Mouse (Mus musculus) heart, embryonic 15.5 days (tissue): ENCODE results near the gene Snap25. TPM values are rescaled to one million over a fixed set of nuclear protein-coding genes. Genes with fewer than 3 reads are reported as not detected.

Source experiments
- ATAC-seq: fragments of 200-750 bp; cut with Nextera tagmentation; replicated peaks from 2 replicates; pipeline ENCODE4 v1.8.0; 2017; ENCODE audit warnings: low read depth, moderate TSS enrichment; ENCODE audit not compliant: insufficient number of reproducible peaks, insufficient read depth, low FRiP score
- H3K27ac ChIP-seq: fragments of 300-500 bp; sonication (generic); 2 replicates; pipeline ENCODE4 v1.5.1; 2015; ENCODE audit warnings: mild to moderate bottlenecking, inconsistent platforms
- H3K27me3 ChIP-seq: fragments of 300-500 bp; sonication (generic); 2 replicates; pipeline ENCODE4 v1.6.1; 2015; ENCODE audit warnings: inconsistent platforms
- H3K36me3 ChIP-seq: fragments of 300-500 bp; sonication (generic); 2 replicates; pipeline ENCODE4 v1.6.1; 2015; ENCODE audit warnings: mild to moderate bottlenecking, inconsistent platforms
- H3K4me1 ChIP-seq: fragments of 300-500 bp; sonication (generic); replicated peaks from 2 replicates; pipeline ENCODE4 v1.6.1; 2015; ENCODE audit warnings: inconsistent platforms
- H3K4me2 ChIP-seq: fragments of 300-500 bp; sonication (generic); 2 replicates; pipeline ENCODE4 v1.6.1; 2015; ENCODE audit warnings: inconsistent platforms, mild to moderate bottlenecking, moderate library complexity
- H3K4me3 ChIP-seq: fragments of 300-500 bp; sonication (generic); 2 replicates; pipeline ENCODE4 v1.5.1; 2015; ENCODE audit warnings: mild to moderate bottlenecking, inconsistent platforms
- H3K9ac ChIP-seq: fragments of 300-500 bp; sonication (generic); 2 replicates; pipeline ENCODE4 v1.6.1; 2015; ENCODE audit warnings: mild to moderate bottlenecking, inconsistent platforms
- H3K9me3 ChIP-seq: fragments of 300-500 bp; sonication (generic); replicated peaks from 2 replicates; pipeline ENCODE4 v1.6.1; 2016; ENCODE audit warnings: inconsistent platforms
- WGBS: fragments of 180-500 bp; shearing (Covaris S2); methylation state at CpG from one replicate; pipeline ENCODE4 v1.1.7; 2015; ENCODE audit warnings: mixed read lengths; 5-methylcytosine and 5-hydroxymethylcytosine counted together
- polyA plus RNA-seq: library from polyadenylated mRNA; unstranded; fragments of >200 nt; fragmentation: Nextera tagmentation; extraction: Ambion mirVana; gene quantifications from 2 replicates; pipeline ENCODE4 v1.2.1, GENCODE M21; 2015

Snap25 gene
- polyA plus RNA-seq, 1 experiment from 2014 or later: 0.59 TPM

- Histone ChIP-seq H3K36me3 (no peaks in the 10 kb centered on the region), H3K9me3 (no peaks in the 10 kb centered on the region), H3K9ac (no peak overlapping the region), H3K27me3 (no peaks in the 10 kb centered on the region), H3K27ac (peak overlapping the region; percentile 32), H3K4me3 (no peak overlapping the region), H3K4me2 (no peak overlapping the region), H3K4me1 (peaks cover 43% of the 10 kb centered on the region)
- ATAC-seq: no peak
- 49% methylated on average over 11 of the region's 11 CpGs for WGBS
Measured at GRCm38 (mm10) chr2:136682146-136682860, 30.9 kb upstream of the Snap25 start.

GRCm38 (mm10) chr2:136686195-136686594 lies 27.1 kb upstream of the Snap25 start:
- Histone ChIP-seq H3K36me3 (no peaks in the 10 kb centered on the region), H3K27me3 (no peaks in the 10 kb centered on the region), H3K4me3 (no peak overlapping the region), H3K9me3 (no peaks in the 10 kb centered on the region), H3K4me1 (peaks cover 37% of the 10 kb centered on the region), H3K4me2 (no peak overlapping the region), H3K27ac (peak overlapping the region; percentile 78), H3K9ac (no peak overlapping the region)
- 14% methylated on average over 3 of the region's 3 CpGs for WGBS
- peak; percentile 79 for ATAC-seq

DNA sequence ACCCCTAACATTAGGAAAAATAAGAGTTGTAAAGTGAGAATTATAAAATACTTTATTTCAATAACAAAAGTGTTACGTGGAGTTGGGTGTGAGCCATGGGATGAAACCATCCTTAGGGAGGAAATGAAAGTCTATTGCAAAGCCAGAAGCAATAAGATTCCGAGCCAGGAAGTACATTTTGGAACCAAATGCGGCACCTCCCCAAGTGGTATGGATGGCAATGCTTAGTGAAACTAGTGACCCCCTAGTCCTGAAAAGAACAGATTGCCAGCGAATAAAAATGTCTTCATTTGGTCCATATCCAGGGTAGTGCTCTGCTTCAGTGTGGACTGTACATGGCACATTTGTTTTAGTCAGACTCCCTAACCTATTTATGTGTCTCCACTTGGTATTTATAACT lies 25.9 kb upstream of the Snap25 start:
- no peak overlapping the region for H3K4me2 ChIP-seq

GRCm38 (mm10) chr2:136689476-136689875 lies 23.8 kb upstream of the Snap25 start:
- ATAC-seq: no peak
- H3K4me2 ChIP-seq: no peak overlapping the region
- H3K36me3 ChIP-seq: no peaks in the 10 kb centered on the region
- H3K9me3 ChIP-seq: no peaks in the 10 kb centered on the region
- peaks cover 37% of the 10 kb centered on the region for H3K4me1 ChIP-seq
- peak overlapping the region; percentile 12 for H3K27ac ChIP-seq
- H3K9ac ChIP-seq: no peak overlapping the region
- H3K27me3 ChIP-seq: no peaks in the 10 kb centered on the region
- H3K4me3 ChIP-seq: no peak overlapping the region
- WGBS: 27% methylated on average over 4 of the region's 4 CpGs

More for the DNA sequence above, 25.9 kb upstream of the Snap25 start:
- Histone ChIP-seq H3K27ac (no peak overlapping the region), H3K27me3 (no peaks in the 10 kb centered on the region), H3K9ac (no peak overlapping the region), H3K4me3 (no peak overlapping the region), H3K36me3 (no peaks in the 10 kb centered on the region), H3K9me3 (no peaks in the 10 kb centered on the region), H3K4me1 (peaks cover 42% of the 10 kb centered on the region)
- WGBS: 83% methylated on average over 4 of the region's 4 CpGs
- ATAC-seq: no peak

DNA sequence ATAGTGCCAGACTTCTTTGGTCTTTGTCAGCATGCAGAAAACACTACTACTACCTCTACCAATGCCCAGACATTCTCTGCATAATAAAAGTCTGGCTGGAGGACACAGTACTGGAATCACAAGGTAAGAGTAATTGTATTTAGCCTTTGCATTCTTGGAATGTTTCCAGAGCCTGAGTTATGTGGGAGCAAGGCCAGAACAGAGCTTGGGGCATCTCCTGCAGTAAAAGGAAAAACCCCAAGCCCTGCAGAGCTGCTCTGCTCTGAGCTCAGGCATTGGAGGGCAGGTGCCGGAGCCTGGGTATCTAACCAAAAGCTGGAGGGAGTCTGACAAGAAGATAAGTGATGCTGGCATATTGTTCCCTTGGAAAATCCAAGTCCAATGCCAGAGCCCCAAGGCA lies 21.6 kb upstream of the Snap25 start:
- peak overlapping the region; percentile 16; the same call in 1 of the 2 replicates for H3K27ac ChIP-seq
- H3K27me3 ChIP-seq: no peaks in the 10 kb centered on the region
- no peak overlapping the region for H3K9ac ChIP-seq
- no peak overlapping the region for H3K4me2 ChIP-seq
- H3K4me3 ChIP-seq: no peak overlapping the region
- no peaks in the 10 kb centered on the region for H3K36me3 ChIP-seq
- 28% methylated on average over 1 of the region's 1 CpGs for WGBS
- no peak for ATAC-seq
- H3K4me1 ChIP-seq: peaks cover 29% of the 10 kb centered on the region
- no peaks in the 10 kb centered on the region for H3K9me3 ChIP-seq

GRCm38 (mm10) chr2:136699429-136700227 lies 13.6 kb upstream of the Snap25 start:
- Histone ChIP-seq H3K4me2 (no peak overlapping the region), H3K9me3 (no peaks in the 10 kb centered on the region), H3K9ac (no peak overlapping the region), H3K27ac (no peak overlapping the region), H3K27me3 (no peaks in the 10 kb centered on the region), H3K4me3 (no peak overlapping the region), H3K36me3 (no peaks in the 10 kb centered on the region), H3K4me1 (no peaks in the 10 kb centered on the region)
- no peak for ATAC-seq
- WGBS: 67% methylated on average over 3 of the region's 3 CpGs

DNA sequence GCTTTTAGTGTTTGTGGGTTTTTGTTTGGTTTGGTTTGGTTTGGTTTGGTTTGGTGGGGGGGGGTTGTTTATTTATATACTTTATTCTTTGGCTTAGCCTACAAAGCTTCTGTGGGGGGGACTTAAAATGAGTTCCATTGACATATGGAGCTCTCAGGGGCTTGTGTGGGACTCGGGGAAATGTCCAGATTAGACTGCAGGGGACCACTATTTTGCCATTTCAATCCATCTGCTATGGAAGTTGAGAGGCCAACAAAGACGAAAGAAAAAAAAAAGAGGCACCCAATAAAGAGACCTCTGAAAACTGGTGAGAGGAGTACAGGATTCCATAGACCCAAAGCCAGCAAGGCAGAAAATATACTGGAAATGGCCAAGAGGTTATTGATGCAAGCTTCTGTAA lies 9.9 kb upstream of the Snap25 start:
- no peak overlapping the region for H3K27ac ChIP-seq
- no peak for ATAC-seq
- no peaks in the 10 kb centered on the region for H3K4me1 ChIP-seq
- H3K9me3 ChIP-seq: no peaks in the 10 kb centered on the region
- no peaks in the 10 kb centered on the region for H3K36me3 ChIP-seq
- no peaks in the 10 kb centered on the region for H3K27me3 ChIP-seq
- H3K4me3 ChIP-seq: no peak overlapping the region
- no peak overlapping the region for H3K9ac ChIP-seq
- 48% methylated on average over 2 of the region's 2 CpGs for WGBS
- H3K4me2 ChIP-seq: no peak overlapping the region

DNA sequence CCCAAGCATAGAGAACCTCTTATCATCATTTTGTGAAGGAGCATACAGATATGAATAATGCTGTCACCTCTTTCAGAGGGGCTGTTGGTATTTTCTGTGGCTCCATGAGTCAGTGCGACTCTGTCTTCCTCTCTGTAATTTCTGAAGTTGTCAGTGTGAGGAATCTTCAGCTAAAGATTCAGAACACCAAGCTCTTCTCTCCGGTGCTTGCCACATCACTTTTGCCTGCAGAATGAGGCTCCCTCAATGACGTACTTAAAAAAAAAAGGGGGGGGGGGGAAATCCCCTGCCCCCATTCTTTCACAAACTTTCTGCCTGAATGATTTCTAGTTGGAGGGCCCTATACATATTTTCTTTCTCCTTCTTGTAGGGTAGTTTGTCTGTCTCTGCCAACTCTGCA lies 2.1 kb upstream of the Snap25 start:
- WGBS: 49% methylated on average over 3 of the region's 3 CpGs
- H3K9ac ChIP-seq: no peak overlapping the region
- no peak overlapping the region for H3K4me3 ChIP-seq
- H3K4me1 ChIP-seq: peaks cover 20% of the 10 kb centered on the region
- no peak overlapping the region for H3K4me2 ChIP-seq
- H3K27ac ChIP-seq: no peak overlapping the region
- no peaks in the 10 kb centered on the region for H3K9me3 ChIP-seq
- H3K27me3 ChIP-seq: no peaks in the 10 kb centered on the region
- no peaks in the 10 kb centered on the region for H3K36me3 ChIP-seq
- no peak for ATAC-seq

DNA sequence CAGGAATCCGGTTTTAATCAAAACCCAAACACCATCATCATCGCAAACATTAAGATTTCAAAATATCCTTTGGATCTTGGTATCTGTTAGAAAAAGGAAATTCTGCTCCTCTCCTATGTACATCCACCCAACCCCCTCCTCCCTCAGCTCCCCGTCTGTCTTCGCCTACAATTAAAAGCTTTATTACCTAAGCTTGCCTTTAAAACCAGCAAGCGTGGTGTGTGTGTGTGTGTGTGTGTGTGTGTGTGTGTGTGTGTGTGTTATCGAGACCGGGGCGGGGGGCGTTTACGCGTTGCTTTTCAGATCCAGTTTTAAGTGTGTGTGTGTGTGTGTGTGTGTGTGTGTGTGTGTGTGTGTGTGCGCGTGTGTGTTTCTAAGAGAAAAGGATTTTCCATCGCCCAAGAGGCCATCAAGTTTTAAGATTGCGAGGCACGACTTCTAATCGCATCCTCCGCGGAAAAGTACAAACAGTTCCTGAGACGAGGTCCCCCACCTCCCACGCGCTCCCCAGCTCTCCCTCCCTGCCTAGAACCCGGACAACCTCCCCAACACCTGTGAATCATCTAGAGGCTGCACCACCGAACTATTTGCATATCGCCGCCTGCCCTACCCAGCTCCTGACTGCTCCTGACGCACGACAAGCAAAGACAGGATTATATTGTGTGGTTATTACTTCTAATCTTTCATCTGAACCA lies 1.4 kb upstream of the Snap25 start:
- Histone ChIP-seq H3K4me2 (peak overlapping the region; percentile 64), H3K27ac (no peak overlapping the region), H3K4me3 (peak overlapping the region; percentile 29), H3K4me1 (peaks cover 20% of the 10 kb centered on the region), H3K36me3 (no peaks in the 10 kb centered on the region), H3K9ac (no peak overlapping the region), H3K27me3 (no peaks in the 10 kb centered on the region), H3K9me3 (no peaks in the 10 kb centered on the region)
- 0 out of 2 replicates have a peak, but pooled peaks have one; percentile 24 for ATAC-seq
- WGBS: 4% methylated on average over 21 of the region's 28 CpGs

DNA sequence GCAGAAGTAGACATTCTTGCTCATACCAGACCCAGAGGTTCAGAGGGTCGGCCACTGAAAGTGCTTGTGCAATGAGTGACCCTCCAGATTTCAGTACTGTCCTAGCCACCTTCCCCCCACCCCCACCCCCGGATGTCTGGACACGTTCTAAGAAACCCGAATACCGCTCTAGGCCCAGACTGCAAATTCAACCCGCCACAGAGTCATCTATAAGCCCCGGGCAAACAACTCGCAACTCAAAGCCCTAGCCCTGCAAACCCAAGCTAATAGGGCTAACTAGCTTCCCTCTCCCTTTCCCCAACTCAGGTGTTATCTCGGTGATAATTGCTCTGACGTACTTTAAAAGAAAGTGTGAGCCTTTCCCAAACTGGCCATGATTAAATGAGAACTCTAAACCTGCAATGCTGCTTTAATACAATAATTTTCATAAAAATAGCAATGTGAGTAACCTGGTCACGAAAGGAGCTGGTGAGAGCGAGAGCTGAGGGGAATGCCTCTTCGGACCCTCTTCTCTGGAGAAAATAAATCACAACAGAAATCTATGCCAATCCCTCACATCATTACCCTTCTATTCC lies 725 bp upstream of the Snap25 start:
- WGBS: 4% methylated on average over 13 of the region's 13 CpGs
- no peaks in the 10 kb centered on the region for H3K36me3 ChIP-seq
- no peaks in the 10 kb centered on the region for H3K27me3 ChIP-seq
- no peak overlapping the region for H3K9ac ChIP-seq
- H3K27ac ChIP-seq: no peak overlapping the region
- no peaks in the 10 kb centered on the region for H3K9me3 ChIP-seq
- peak; percentile 28; the same call in 1 of the 2 replicates for ATAC-seq
- H3K4me1 ChIP-seq: peaks cover 20% of the 10 kb centered on the region
- peak overlapping the region; percentile 29 for H3K4me3 ChIP-seq
- H3K4me2 ChIP-seq: peak overlapping the region; percentile 64

- no peaks in the 10 kb centered on the region for H3K27me3 ChIP-seq
- H3K4me1 ChIP-seq: peaks cover 20% of the 10 kb centered on the region
- no peaks in the 10 kb centered on the region for H3K36me3 ChIP-seq
- H3K4me3 ChIP-seq: peak overlapping the region; percentile 40; the same call in 1 of the 2 replicates
- H3K9me3 ChIP-seq: no peaks in the 10 kb centered on the region
- H3K27ac ChIP-seq: no peak overlapping the region
- under 1% methylated on average over 22 of the region's 22 CpGs for WGBS
- H3K4me2 ChIP-seq: peak overlapping the region; percentile 64
- no peak overlapping the region for H3K9ac ChIP-seq
- peak; percentile 92 for ATAC-seq
Measured at GRCm38 (mm10) chr2:136714008-136714411, 757 bp downstream of the Snap25 start.
